Mouse (Mus musculus) heart, postnatal 14 days (tissue): ENCODE data around the gene Ascl5. TPM values are rescaled to one million over a fixed set of nuclear protein-coding genes. Genes with fewer than 3 reads are reported as not detected.

Experiments
- DNase-seq, 2 experiments: peaks; one replicate each; pipeline ENCODE4 v3.0.0; 2021 to 2022
- intact Hi-C: fragments of 180-260 bp; cut with DNase I; formaldehyde crosslinking; loops from one replicate; pipeline ENCODE4 v1.15.1; 2025
- long read RNA-seq, 2 experiments: library from polyadenylated mRNA; stranded (forward); transcript quantifications; one replicate each; pipeline ENCODE4 v2.0.0; 2021
- total RNA-seq, 2 experiments: library from RNA; stranded (reverse); gene quantifications; 2 replicates each; pipeline ENCODE4 v1.2.3; 2021

Gene Ascl5
- not detected for total RNA-seq
- long read RNA-seq, experiment 1, result 0 reads
- long read RNA-seq, experiment 2, result 0 reads

- peak in 1 of 2 experiments; percentile 3 for DNase-seq
- intact Hi-C loops, result no loop called here
Observed at GRCm38 (mm10) chr1:136050312-136051012, at the start of gene Ascl5. Ascl5 (plus strand) TSS chr1:136050804.

GRCm38 (mm10) chr1:136001438-136001837 lies 49.2 kb upstream of the Ascl5 start:
- no peak for DNase-seq
- intact Hi-C loops, result no loop called here

DNA sequence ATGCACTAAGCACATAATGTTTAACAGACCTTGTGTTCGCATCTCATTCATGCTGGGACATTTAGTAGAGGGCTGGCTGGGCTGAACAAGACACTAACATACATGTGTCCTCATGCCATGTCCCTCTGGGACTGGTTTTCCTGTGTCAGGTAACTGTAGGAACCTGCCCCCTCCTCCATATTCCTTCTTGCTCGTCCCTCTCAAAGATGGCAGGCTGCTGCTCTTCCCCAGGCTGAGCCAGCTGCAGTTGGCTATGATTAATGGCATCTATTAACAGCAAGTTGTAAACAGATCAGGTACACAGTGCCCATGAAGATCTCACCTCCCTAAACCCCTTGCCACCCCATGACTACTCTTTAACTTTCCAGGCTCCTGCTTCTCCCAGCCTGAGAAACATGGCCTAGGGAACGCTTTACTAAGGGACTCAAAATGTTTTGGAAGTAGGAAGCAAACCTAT lies 44.3 kb upstream of the Ascl5 start, which contains the start of gene Igfn1:
Igfn1 (minus strand) TSS at position 51 of the 457 bp plus-strand sequence.
- DNase-seq, result no peak
- intact Hi-C loops, result no loop called here

DNA sequence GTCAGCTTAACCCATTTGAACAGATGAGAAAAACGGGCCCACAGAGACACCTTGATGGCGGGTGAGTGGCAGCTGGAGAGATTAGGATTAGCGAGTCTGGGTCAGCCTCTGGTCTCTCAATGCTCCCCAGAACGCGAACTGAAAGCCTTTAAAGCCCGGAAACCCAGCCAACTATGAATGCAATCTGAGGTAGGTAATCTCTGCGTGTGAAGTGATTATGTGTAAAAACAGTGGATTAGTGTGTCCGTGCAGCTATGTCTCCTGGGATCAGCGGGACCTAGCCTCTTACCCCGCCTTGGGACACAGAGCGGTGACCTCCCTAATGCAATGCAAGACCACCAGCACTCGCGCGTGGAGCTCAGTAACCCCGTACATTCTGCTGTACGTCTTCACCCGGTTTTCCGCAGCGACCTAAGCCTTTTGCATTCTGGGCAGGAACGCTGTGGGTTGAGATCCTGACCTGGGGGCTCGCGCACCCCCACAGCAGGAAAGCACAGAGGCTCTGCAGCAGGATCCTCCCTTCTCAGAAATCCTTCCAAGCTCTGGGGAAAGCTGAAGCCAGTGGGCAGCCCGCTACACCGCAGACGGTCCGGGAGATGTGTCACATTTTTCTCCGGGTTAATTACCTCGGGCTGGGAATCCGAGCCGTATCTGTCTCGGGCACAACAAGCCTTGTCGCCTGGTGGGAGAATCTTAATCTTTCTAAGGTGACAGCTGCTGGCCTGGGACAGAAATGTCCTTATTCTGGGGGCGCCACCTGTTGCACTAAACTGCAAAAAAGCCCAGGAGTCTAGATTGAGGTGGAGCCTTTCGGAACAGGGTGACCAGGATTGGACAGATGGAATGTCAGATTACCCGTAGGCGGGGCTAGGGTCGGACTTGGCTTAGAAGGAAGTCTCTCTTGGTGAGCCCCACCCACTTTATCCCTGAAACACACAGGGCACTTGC lies 43.1 kb upstream of the Ascl5 start, which contains the start of gene Tmem9:
Tmem9 (plus strand) TSS at position 940 of the 948 bp plus-strand sequence.
- DNase-seq, result peak; percentile 63 to 66
- intact Hi-C loops, result no loop called here

GRCm38 (mm10) chr1:136008159-136008533 lies 42.5 kb upstream of the Ascl5 start:
- no peak for DNase-seq
- intact Hi-C loops, result no loop called here

GRCm38 (mm10) chr1:136010247-136010646 lies 40.4 kb upstream of the Ascl5 start:
- intact Hi-C loops, result no loop called here

DNA sequence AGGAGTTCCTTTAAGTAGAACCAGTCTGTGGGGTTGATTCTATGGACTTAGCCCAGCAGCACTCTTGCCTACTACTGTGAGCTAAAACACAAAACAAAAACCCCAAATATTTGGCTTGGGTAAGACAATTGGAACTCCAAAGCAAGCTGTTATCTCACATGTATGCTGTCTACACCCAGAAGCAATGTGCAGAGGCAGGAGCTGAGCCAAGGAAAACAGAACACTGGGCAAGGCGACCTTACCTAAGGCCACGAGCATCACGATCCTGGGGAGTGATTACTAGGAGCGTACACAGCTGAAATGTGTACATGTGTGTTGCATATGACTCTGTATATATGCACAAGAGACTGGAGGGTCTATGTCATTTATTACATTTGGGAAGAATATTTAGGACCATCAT lies 37.1 kb upstream of the Ascl5 start:
- intact Hi-C loops, result no loop called here
- no peak for DNase-seq

More at GRCm38 (mm10) chr1:136010247-136010646, 40.4 kb upstream of the Ascl5 start:
- DNase-seq, result no peak

DNA sequence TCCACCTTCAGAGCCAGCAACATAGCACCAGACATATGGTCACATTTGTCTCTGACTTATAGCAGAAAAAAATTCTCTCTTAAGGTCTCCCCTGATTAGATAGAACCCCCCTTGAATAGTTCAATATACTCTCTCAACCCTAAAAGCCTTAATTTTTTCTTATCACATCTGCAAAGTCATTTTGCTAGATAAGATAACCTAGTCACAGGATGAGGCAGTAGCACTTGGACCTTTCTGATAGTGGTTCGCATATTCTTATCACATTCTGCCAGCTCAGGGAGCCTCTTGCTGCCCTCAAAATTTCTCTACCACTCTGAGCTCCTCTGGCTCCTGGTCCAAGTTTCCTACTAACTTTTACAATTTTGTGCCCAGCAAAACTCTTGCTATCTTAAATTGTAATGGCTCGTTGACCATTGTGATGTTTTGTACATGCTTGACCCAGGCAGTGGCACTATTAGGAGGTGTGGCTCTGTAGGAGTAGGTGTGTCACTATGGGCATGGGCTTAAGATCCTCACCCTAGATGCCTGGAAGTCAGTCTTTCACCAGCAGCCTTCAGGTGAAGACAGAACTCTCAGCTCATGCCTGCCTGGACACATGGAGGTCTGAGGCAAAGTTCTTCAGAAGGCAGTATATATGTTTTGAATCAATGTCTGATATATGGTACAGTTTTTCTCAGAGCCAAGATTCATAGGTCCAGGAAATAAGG lies 35.7 kb upstream of the Ascl5 start:
- DNase-seq, result no peak

GRCm38 (mm10) chr1:136017307-136017706 lies 33.3 kb upstream of the Ascl5 start:
- intact Hi-C loops, result no loop called here
- DNase-seq, result no peak

More for the DNA sequence above, 35.7 kb upstream of the Ascl5 start:
- intact Hi-C loops, result no loop called here

DNA sequence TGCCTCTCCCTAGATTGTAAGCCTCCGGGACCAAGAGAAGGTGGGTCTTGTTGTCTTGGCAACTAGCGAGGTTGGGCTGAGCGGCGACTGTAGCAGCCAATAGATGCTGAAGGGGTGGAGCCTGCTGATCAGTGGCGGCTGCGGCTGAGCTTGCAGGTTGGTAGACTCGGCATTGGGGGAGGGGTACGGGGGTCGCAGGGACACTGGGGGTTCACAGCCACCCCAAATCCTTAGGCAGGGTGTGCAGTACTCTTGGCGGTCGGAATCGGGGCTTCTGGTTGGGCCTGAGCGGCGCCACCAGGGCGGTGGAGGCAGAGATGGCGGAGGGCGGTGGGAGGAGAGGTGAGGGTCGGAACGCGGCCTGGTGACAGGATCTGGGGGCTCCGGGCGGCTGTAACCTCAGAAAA lies 32.7 kb upstream of the Ascl5 start:
- intact Hi-C loops, result no loop called here
- peak; percentile 89 to 93 for DNase-seq

DNA sequence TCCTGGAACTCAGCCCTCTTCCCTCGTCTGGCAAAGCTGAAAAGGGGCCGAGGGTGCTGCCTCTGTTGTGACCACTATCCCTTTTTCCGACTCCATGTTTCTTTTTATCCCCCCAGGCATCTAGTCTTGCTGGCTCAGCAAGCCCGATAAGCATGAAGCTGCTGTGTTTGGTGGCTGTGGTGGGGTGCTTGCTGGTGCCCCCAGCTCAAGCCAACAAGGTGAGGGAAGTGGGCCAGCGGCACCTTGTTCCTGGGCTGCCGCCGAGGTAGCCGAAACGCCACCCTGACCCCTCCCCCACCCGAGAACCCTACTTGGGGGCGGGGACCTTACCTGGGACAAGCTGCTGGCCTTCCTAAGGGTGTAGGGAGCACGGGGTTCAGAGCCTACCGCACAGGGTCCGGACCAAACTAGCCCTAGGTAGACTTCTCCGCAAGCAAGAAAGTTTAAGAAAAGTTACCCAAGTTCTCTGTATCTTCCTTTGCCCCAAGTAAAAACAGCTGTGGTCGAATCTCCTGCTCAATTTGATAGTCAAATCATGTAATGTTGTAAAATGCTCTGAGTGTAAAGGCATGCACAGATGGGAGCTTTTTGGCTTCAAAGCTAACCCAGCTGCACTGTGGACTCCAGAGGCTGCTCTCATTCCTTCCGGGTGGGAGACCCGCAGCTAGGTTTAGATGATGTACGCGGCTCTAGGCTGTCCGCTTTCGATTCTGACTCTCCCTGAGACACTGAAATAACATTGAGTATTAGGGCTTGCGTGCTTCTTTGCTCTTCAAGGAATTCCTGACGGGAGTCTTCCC lies 32.0 kb upstream of the Ascl5 start:
- peak in 1 of 2 experiments; percentile 26 for DNase-seq
- intact Hi-C loops, result no loop called here

- DNase-seq, result no peak
Observed at GRCm38 (mm10) chr1:136030201-136030600, 20.4 kb upstream of the Ascl5 start.

GRCm38 (mm10) chr1:136031697-136032096 lies 18.9 kb upstream of the Ascl5 start:
- intact Hi-C loops, result no loop called here
- DNase-seq, result no peak

More at GRCm38 (mm10) chr1:136030201-136030600, 20.4 kb upstream of the Ascl5 start:
- intact Hi-C loops, result no loop called here

DNA sequence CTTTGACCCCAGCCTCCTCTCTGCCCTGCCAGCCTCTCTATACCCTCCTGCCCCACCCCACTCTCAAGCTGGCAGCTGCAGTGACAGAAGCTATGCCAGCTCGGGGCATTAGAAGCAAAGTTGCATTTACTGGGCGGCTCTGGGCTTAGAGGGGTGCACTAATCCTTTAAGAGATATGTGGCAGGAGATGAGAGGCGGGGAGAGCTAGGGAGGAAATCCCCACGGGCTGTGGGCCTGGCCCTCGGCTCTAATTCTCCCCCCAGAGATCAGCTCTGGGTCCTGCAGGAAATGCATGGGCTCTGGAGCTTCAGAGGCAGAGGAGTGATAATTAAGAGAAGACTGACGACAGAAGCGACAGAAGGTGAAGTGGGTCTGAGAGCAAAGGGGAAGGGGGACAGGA lies 17.6 kb upstream of the Ascl5 start:
- intact Hi-C loops, result no loop called here

GRCm38 (mm10) chr1:136038746-136039538 lies 11.7 kb upstream of the Ascl5 start:
- intact Hi-C loops, result no loop called here
- DNase-seq, result no peak

More for the DNA sequence above, 17.6 kb upstream of the Ascl5 start:
- no peak for DNase-seq

DNA sequence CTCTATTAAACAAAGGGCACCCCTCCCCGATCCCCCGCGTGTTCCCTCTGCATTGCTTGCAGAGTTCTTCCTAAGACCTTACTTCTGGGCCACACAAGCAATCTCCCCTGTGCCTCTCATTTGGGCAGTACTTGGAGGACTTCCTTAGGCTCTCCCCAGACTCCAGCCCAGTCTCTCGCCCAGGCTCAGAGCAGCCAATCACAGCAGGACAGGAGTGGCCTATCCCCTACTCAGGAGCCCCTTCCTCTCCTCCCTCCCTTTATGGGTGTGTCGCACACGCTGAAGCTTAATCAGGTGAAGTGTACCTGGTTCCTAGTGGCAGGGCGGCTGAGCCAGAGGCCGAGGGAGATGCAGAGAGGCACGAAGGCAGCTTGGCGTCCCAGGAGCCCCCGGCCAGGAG lies 10.2 kb upstream of the Ascl5 start:
- DNase-seq, result no peak
- intact Hi-C loops, result no loop called here

DNA sequence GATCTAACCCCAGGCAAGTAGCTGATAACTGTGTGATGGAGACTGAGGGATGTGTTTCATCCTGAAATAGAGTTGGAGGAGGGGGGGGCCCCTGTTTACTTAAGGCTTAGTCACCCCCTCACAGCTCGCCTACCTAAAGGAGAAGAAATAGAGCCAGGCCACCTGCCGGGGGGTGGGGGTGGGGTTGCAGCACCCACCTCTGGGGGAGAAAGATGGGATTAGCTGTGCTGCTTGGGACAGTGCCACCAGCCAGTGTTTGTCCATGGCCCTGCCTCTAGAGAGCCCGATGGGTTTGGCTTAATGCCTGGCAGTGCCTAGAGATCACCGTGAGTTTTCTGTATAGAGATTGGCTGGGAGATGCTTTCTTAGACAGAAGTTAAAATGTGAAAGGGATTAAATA lies 9.7 kb upstream of the Ascl5 start:
- no peak for DNase-seq
- intact Hi-C loops, result no loop called here

DNA sequence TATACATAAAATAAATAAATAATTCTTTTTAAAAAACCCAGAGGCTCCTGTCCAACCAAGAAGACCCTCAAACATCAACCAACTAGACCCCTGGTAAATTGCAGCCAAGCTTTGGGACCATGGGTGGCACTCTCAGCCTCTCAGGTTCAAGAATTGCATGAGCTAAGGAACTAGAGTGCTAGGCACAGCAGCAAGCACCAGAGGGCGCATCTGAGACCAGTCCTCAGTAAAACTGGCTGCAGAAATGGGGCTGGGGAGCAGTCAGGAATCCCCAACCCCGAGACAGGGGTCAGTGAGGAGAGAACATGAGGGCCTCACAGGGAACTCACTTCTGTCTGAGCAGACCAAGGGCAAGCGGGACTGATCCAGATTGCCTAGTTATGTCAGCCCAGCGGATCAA lies 4.8 kb upstream of the Ascl5 start:
- intact Hi-C loops, result loop anchor here (5.0 kb wide), 1 partner anchor 412 kb away; no protein-coding TSS in a partner anchor

DNA sequence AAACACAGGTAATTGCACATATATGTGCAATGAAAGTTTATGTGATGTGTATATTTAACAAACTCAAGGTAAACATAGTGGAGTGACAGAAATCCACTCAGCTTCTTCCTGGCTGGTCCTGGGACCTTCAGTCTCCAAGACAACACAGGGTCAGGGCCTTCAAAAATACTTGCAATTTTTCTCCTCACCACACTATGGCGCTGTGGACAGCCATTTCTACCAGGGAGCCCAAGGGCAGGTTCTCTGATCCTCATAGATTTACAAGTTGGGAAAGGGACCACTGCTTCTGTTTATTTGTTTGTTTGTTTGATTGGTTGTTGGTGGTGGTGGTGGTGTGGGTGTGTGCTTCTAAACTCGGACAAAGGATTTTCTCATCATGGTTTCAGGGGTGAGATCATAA lies 3.2 kb upstream of the Ascl5 start:
- intact Hi-C loops, result loop anchor here (5.0 kb wide), 1 partner anchor 410 kb away; no protein-coding TSS in a partner anchor
- peak in 1 of 2 experiments; percentile 28 for DNase-seq

More for the DNA sequence above, 4.8 kb upstream of the Ascl5 start:
- peak; percentile 49 to 61 for DNase-seq
